In genomic region chr6:127502530-127502929, GRCm38 (mm10) we compare ENCODE assay signal across 8 mouse cellular contexts. TPM values are rescaled to one million over a fixed set of nuclear protein-coding genes. Genes with fewer than 3 reads are reported as not detected.
DNase-seq lines count a peak whose midpoint lies in the region; ATAC-seq and TF ChIP-seq lines count a peak whose summit lies in the region.

No protein-coding gene starts in this region.

- DNase-seq in forebrain, postnatal 0 days: peak; percentile 68
- DNase-seq in thymus, adult 2 months: peak; percentile 34
- no peak for DNase-seq in thymus, adult 18-20 months
- DNase-seq in cerebellum, postnatal 10 days: peak; percentile 81 to 89
- peak; percentile 65 for DNase-seq in limb, embryonic 11.5 days (ENCODE audit: low spot score)
- DNase-seq in splenic B cell, adult 2 months (ENCODE audit: low read depth, low spot score): peak; percentile 63

- no peaks in the 10 kb centered on the region for H3K4me1 ChIP-seq in forebrain, postnatal 0 days (ENCODE audit: insufficient read depth)
- no peaks in the 10 kb centered on the region for H3K4me1 ChIP-seq in forebrain, embryonic 16.5 days (replicated peaks; ENCODE audit: control insufficient read depth, insufficient read depth, low read length)
- H3K4me1 ChIP-seq in thymus, adult 2 months (replicated peaks; ENCODE audit: control insufficient read depth, insufficient read depth, low read length): no peaks in the 10 kb centered on the region
- H3K4me1 ChIP-seq in limb, embryonic 11.5 days (ENCODE audit: control insufficient read depth, insufficient read depth, low read length): 0 out of 2 replicates have a peak, but pooled peaks cover 4% of the 10 kb centered on the region

- no peaks in the 10 kb centered on the region for H3K9me3 ChIP-seq in forebrain, postnatal 0 days (ENCODE audit: low read length)
- H3K9me3 ChIP-seq in forebrain, embryonic 16.5 days (ENCODE audit: control insufficient read depth, low read length): no peaks in the 10 kb centered on the region
- no peaks in the 10 kb centered on the region for H3K9me3 ChIP-seq in limb, embryonic 11.5 days (ENCODE audit: control insufficient read depth, low read length)

- no peak overlapping the region for H3K4me3 ChIP-seq in forebrain, postnatal 0 days (ENCODE audit: low read depth, low read length)
- H3K4me3 ChIP-seq in forebrain, embryonic 16.5 days (replicated peaks; ENCODE audit: low read length): no peak overlapping the region
- H3K4me3 ChIP-seq in thymus, adult 2 months (ENCODE audit: control insufficient read depth, insufficient read depth, low read length): no peak overlapping the region
- no peak overlapping the region for H3K4me3 ChIP-seq in limb, embryonic 11.5 days (ENCODE audit: low read depth, low read length)

- no peak overlapping the region for H3K4me2 ChIP-seq in forebrain, postnatal 0 days (ENCODE audit: low read depth)
- H3K4me2 ChIP-seq in forebrain, embryonic 16.5 days (ENCODE audit: low read length): no peak overlapping the region
- no peak overlapping the region for H3K4me2 ChIP-seq in limb, embryonic 11.5 days (ENCODE audit: low read depth, severe bottlenecking)

- no peak for TF ChIP-seq POLR2A in thymus, adult 2 months (IDR thresholded peaks at IDR 0.05; ENCODE audit: control insufficient read depth, extremely low read depth, insufficient read depth, low read length, poor library complexity)

- TF ChIP-seq CTCF in forebrain, postnatal 0 days (IDR thresholded peaks at IDR 0.05; ENCODE audit: low read depth): peak; percentile 79
- no peak for TF ChIP-seq CTCF in thymus, adult 2 months (IDR thresholded peaks at IDR 0.05; ENCODE audit: borderline replicate concordance, control insufficient read depth, extremely low read depth, insufficient read depth, low read length, poor library complexity)

- no peaks in the 10 kb centered on the region for H3K27me3 ChIP-seq in forebrain, postnatal 0 days (ENCODE audit: insufficient read depth, low read length)
- no peaks in the 10 kb centered on the region for H3K27me3 ChIP-seq in forebrain, embryonic 16.5 days (replicated peaks; ENCODE audit: control insufficient read depth, insufficient read depth, low read length)
- H3K27me3 ChIP-seq in thymus, adult 2 months (ENCODE audit: control insufficient read depth, insufficient read depth, low read length): no peaks in the 10 kb centered on the region
- H3K27me3 ChIP-seq in limb, embryonic 11.5 days (ENCODE audit: control insufficient read depth, insufficient read depth, low read length): no peaks in the 10 kb centered on the region
- H3K27me3 ChIP-seq in splenic B cell, adult 2 months (ENCODE audit: control insufficient read depth, insufficient read depth, low read length, poor library complexity, severe bottlenecking): no peaks in the 10 kb centered on the region

- H3K9ac ChIP-seq in forebrain, postnatal 0 days: no peak overlapping the region
- no peak overlapping the region for H3K9ac ChIP-seq in forebrain, embryonic 16.5 days (replicated peaks; ENCODE audit: low read depth, low read length)
- H3K9ac ChIP-seq in limb, embryonic 11.5 days (ENCODE audit: low read length): no peak overlapping the region

- no peak overlapping the region for H3K27ac ChIP-seq in forebrain, postnatal 0 days (ENCODE audit: low read depth, low read length)
- H3K27ac ChIP-seq in forebrain, embryonic 16.5 days (ENCODE audit: low read length): no peak overlapping the region
- H3K27ac ChIP-seq in thymus, adult 2 months (ENCODE audit: control insufficient read depth, insufficient read depth, low read length): no peak overlapping the region
- no peak overlapping the region for H3K27ac ChIP-seq in limb, embryonic 11.5 days (replicated peaks; ENCODE audit: low read depth, low read length)

- H3K36me3 ChIP-seq in forebrain, postnatal 0 days (ENCODE audit: insufficient read depth): no peaks in the 10 kb centered on the region
- no peaks in the 10 kb centered on the region for H3K36me3 ChIP-seq in forebrain, embryonic 16.5 days (ENCODE audit: control insufficient read depth, insufficient read depth)
- no peaks in the 10 kb centered on the region for H3K36me3 ChIP-seq in thymus, adult 2 months (ENCODE audit: control insufficient read depth, insufficient read depth, low read length)
- H3K36me3 ChIP-seq in limb, embryonic 11.5 days (ENCODE audit: control insufficient read depth, insufficient read depth, low read length): no peaks in the 10 kb centered on the region
- no peaks in the 10 kb centered on the region for H3K36me3 ChIP-seq in splenic B cell, adult 2 months (ENCODE audit: control insufficient read depth, insufficient read depth, low read length, poor library complexity, severe bottlenecking)

- ATAC-seq in forebrain, postnatal 0 days: peak; percentile 47; the same call in 1 of the 2 replicates
- no peak for ATAC-seq in forebrain, embryonic 16.5 days
- peak; percentile 27 to 56; a peak in 1 of 4 replicates for ATAC-seq in hematopoietic stem cell, adult 5-6 weeks (replicated peaks in 1 of 2; ENCODE audit: insufficient read depth in 1 of 2, low FRiP score in 2 of 2, low TSS enrichment in 1 of 2, low read depth in 1 of 2, poor library complexity in 2 of 2, severe bottlenecking in 2 of 2)
- no peak for ATAC-seq in limb, embryonic 11.5 days (ENCODE audit: insufficient number of reproducible peaks, low FRiP score, low TSS enrichment, low read depth)

- 57% methylated on average over 3 of the region's 3 CpGs for WGBS in forebrain, postnatal 0 days
- WGBS in forebrain, embryonic 16.5 days: 58% methylated on average over 3 of the region's 3 CpGs
- 65% methylated on average over 3 of the region's 3 CpGs for WGBS in thymus, adult 2 months
- WGBS in limb, embryonic 11.5 days: 68% methylated on average over 3 of the region's 3 CpGs

RNA-seq across cellular contexts. Expression of gene Parp11, which starts 55.9 kb away (rescaled TPM):
- total RNA-seq in forebrain, postnatal 0 days (2014; rRNA removed): 57.6 and 60.9 TPM in 2 replicates
- polyA plus RNA-seq in forebrain, postnatal 0 days (2015; fragmentation: Nextera tagmentation; extraction: Ambion mirVana): 38.4 and 45.8 TPM in 2 replicates
- polyA plus RNA-seq in forebrain, embryonic 16.5 days (2015; fragmentation: Nextera tagmentation; extraction: Ambion mirVana): 83.5 and 89.7 TPM in 2 replicates
- polyA plus RNA-seq in thymus, adult 2 months (2012; rRNA removed): 43.6 and 50.7 TPM in 2 replicates
- 34.2 and 53.0 TPM in 2 replicates for total RNA-seq in hematopoietic stem cell, adult 5-6 weeks (2017)
- polyA plus RNA-seq in limb, embryonic 11.5 days (2014; fragmentation: Nextera tagmentation; extraction: Ambion mirVana): 33.3 and 34.4 TPM in 2 replicates

RNA-seq across cellular contexts. Expression of gene Cracr2a, which starts 58.6 kb away (rescaled TPM):
- total RNA-seq in forebrain, postnatal 0 days (2014; rRNA removed): 0.46 and 0.57 TPM in 2 replicates
- 0.28 and 0.30 TPM in 2 replicates for polyA plus RNA-seq in forebrain, postnatal 0 days (2015; fragmentation: Nextera tagmentation; extraction: Ambion mirVana)
- 0.16 and 0.32 TPM in 2 replicates for polyA plus RNA-seq in forebrain, embryonic 16.5 days (2015; fragmentation: Nextera tagmentation; extraction: Ambion mirVana)
- 6.2 and 6.6 TPM in 2 replicates for polyA plus RNA-seq in thymus, adult 2 months (2012; rRNA removed)
- 10.0 and 19.8 TPM in 2 replicates for total RNA-seq in hematopoietic stem cell, adult 5-6 weeks (2017)
- polyA plus RNA-seq in limb, embryonic 11.5 days (2014; fragmentation: Nextera tagmentation; extraction: Ambion mirVana): 1.2 and 1.4 TPM in 2 replicates

Comparison
In these comparisons a context has a peak if more than half of its experiments do, and no peak if none do; other contexts are left out.
1. ATAC-seq: peak in forebrain, postnatal 0 days (single experiment) and hematopoietic stem cell, adult 5-6 weeks (2 of 2); none in forebrain, embryonic 16.5 days (single experiment) and limb, embryonic 11.5 days (single experiment).
2. DNase-seq: peak in forebrain, postnatal 0 days (single experiment), thymus, adult 2 months (single experiment), cerebellum, postnatal 10 days (2 of 2), limb, embryonic 11.5 days (single experiment) and splenic B cell, adult 2 months (single experiment); none in thymus, adult 18-20 months (0 of 2).